Mouse (Mus musculus) brown adipose tissue, adult 24 weeks (tissue): Measurements from ENCODE around the gene Vps8. TPM values are rescaled to one million over a fixed set of nuclear protein-coding genes. Genes with fewer than 3 reads are reported as not detected.

Source experiments
- H3K27ac ChIP-seq: fragments of 200-500 bp; replicated peaks from 2 replicates; pipeline ENCODE4 v1.5.1; 2012; ENCODE audit warnings: low read depth, mild to moderate bottlenecking, low read length
- H3K4me1 ChIP-seq: fragments of 200-500 bp; 2 replicates; pipeline ENCODE4 v1.6.1; 2012; ENCODE audit warnings: low read length, mixed read lengths; ENCODE audit not compliant: control insufficient read depth, insufficient read depth, insufficient read length
- H3K4me3 ChIP-seq: fragments of 200-500 bp; 2 replicates; pipeline ENCODE4 v1.5.1; 2012; ENCODE audit warnings: low read depth, mild to moderate bottlenecking, low read length, moderate library complexity; ENCODE audit not compliant: insufficient read depth
- polyA plus RNA-seq: library from polyadenylated mRNA; stranded (reverse); fragments of >200 nt; gene quantifications from 2 replicates; pipeline ENCODE4 v1.2.4, GENCODE M21; 2012; ENCODE audit not compliant: missing spikeins, insufficient read depth, insufficient read length

Gene Vps8
- polyA plus RNA-seq, 1 experiment, result 17.8 TPM

DNA sequence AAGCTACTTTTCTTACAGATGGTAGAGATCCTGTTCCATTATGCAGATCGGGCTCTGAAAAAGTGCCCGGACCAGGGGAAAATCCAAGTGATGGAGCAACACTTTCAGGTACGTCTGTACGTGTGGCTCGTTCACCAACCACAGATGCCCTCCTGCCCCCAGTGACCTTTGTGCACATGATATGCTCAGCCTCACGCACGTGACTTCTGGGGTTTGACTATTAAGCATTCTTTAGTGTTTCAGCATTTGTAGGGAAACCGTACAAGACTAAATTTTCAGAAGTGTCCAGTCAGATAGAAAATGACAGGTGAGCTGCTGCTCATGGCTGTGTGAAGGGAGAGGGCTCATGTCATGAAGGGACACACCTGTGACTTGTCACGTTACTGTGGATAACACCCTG lies 55.5 kb downstream of the Vps8 start:
- H3K4me3 ChIP-seq, result no peak overlapping the region
- H3K4me1 ChIP-seq, result no peaks in the 10 kb centered on the region
- no peak overlapping the region for H3K27ac ChIP-seq

DNA sequence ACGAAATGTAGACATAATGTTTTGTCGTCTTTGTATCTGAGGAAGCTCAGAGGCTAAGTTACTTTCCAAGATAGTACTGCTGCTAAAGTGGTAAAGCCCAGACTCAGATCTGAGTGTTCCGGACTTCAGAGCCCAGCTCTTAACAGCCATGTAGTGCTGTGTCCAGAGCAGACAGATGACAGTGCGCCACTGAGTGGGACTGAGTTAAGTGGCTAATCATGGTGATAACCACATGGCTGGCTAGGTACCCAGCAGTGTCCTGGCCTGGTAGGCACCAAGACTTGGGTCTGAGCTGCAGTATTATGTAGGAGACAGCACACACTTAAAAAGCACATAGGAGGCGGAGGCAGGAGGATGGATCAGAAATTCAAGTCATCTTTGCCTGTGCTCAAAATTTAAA lies 60.9 kb downstream of the Vps8 start:
- H3K27ac ChIP-seq, result no peak overlapping the region
- H3K4me1 ChIP-seq, result no peaks in the 10 kb centered on the region
- no peak overlapping the region for H3K4me3 ChIP-seq

DNA sequence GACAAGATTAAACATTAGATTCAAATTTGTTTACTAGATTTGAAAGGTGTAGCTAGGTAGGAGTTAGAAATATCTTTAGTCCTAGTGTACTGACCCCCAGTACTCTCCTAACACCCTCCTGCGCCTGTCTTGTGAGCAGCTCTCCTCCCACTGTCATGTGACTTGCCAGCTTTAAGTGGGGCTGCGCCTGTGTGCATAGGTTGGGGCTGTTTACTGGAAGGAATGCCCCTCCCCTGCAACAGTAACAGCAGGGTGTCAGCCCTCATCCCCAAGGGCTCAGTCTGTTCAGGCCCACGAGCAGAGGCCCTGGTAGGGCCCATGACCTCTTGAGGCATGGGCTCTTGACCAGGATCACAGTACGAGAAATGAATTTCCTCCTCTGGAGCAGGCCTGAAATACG lies 62.8 kb downstream of the Vps8 start:
- no peak overlapping the region for H3K27ac ChIP-seq
- H3K4me1 ChIP-seq, result no peaks in the 10 kb centered on the region
- no peak overlapping the region for H3K4me3 ChIP-seq

DNA sequence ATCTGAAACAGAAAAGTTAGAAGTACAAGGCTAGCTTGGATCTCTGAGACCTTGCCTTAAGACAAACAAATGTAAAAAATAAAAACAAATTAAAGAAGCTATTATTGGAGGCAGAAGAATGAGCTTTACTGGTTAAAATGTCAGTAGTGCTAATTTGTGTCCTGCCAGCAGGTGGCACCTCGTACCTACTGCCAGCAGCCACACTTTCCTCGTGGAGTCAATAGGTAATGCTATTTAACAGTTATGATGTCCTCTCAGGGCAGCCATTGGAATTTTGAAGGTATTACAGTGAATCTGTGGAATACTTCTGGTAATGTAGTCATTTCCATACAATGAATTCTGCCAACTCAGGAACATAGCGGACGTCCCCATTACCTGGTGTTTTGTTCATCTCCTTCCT lies 65.5 kb downstream of the Vps8 start:
- no peak overlapping the region for H3K4me3 ChIP-seq
- H3K4me1 ChIP-seq, result no peaks in the 10 kb centered on the region
- H3K27ac ChIP-seq, result no peak overlapping the region

DNA sequence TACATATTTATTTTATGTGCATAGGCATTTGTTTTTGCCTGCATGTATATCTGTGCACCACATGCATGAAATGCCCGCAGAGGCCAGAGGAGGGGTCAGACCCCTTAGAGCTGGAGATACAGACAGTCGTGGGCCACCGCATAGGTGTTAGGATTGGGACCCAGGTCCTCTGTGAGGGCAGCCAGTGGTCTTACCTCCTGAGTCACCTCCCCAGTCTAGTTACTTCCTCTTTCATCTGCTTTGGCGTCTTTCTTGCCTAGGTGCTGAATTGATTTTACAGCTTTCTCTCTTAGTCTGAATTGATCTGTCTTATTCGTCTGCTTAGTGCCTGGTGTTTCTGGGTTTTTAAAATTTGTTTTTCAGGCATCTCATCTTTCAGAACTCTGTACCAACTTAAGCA lies 69.4 kb downstream of the Vps8 start:
- no peaks in the 10 kb centered on the region for H3K4me1 ChIP-seq
- H3K27ac ChIP-seq, result no peak overlapping the region
- H3K4me3 ChIP-seq, result no peak overlapping the region

DNA sequence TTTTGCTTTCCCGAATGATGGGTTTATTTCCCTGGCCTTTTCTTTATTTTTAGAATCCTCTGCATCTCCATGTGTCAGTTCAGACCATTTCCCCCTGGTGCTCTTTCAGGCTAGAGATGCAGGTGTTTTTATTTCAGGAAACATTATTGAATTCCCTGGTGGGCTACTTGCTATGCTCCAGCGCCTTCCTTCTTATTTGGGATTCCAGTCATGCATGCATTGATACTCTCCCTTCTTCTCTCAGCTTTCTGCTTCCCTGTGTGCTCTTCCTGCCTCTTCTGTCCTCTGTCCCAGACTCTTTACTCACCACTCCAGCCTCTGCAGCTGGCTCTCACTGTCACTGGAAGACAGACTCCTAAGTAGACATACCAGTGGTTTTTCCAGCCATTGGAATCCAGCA lies 70.0 kb downstream of the Vps8 start:
- Histone ChIP-seq H3K27ac (no peak overlapping the region), H3K4me3 (no peak overlapping the region), H3K4me1 (no peaks in the 10 kb centered on the region)

DNA sequence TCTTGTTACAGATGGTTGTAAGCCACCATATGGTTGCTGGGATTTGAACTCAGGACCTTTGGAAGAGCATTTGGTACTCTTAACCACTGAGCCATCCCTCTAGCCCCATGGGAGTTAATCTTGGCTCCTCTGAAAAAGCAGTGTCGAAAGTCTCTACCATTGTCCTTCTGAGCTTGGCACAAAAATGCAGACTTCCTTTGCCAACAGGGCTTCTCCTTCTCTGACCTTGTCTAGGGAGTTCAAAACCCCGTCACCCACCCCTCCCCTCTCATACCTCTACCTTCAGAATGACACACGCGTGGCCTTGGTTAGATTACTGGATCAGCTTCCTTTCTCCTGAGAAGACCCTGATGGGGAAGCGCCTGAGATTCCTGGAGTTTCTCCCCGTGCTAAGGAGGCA lies 71.8 kb downstream of the Vps8 start:
- no peaks in the 10 kb centered on the region for H3K4me1 ChIP-seq
- no peak overlapping the region for H3K4me3 ChIP-seq
- H3K27ac ChIP-seq, result no peak overlapping the region

DNA sequence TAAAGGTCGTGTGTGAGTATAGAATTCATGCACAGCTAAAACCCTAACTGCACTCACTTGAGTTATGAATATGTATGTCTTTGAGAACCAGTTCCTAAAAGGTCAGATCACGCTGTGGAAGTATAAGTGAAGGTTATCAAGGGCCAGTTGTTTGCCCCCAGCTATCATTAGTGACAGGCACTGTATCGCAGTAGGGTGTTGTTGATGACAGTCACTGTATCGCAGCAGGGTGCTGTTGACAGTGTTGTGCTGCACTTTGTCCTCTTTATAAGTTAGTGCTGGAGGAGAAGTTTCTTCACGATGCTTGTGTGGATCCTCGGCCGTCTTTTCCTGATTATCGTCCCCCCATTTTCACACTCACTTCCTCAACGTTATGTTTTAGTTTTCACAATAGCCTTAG lies 73.9 kb downstream of the Vps8 start:
- no peak overlapping the region for H3K27ac ChIP-seq
- H3K4me3 ChIP-seq, result no peak overlapping the region
- H3K4me1 ChIP-seq, result no peaks in the 10 kb centered on the region

DNA sequence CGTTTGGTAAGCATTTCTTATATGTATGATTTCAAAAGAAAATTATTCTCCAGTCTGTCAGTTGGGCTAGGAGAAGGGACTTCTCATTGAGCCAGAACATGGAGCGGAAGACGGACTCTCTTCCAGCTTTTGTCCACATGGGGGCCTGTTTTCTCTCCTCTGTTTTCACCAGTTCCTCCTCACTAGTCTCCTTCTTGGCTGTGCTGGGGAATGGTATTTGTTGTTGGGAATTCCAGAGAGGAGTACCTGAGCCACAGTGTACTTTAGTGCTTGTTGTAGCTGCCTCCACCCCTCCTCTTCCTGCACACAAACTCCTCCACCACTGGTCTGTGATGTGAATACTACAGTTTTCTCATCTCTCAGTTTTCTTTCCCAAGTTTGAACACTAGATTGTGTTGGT lies 74.7 kb downstream of the Vps8 start:
- Histone ChIP-seq H3K27ac (no peak overlapping the region), H3K4me3 (no peak overlapping the region), H3K4me1 (no peaks in the 10 kb centered on the region)

DNA sequence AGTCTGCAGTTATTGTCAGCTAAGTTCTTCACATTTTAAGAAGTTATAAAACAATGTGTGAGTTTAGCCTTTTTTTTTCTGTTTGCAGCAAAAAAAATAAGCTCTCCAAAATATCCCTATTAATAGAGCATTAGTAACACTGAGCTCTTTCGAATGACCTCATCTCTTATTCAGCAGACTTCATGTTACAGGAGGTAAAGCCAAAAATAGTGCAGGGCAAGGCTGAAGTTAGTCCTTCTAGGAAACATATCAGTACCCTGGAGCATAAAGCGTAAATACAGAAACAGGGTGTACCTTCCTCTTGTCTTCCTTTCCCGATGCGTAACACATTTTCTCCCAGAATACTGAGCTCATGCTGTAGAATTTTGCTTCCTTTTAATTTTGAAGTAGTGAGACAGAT lies 76.1 kb downstream of the Vps8 start:
- Histone ChIP-seq H3K4me1 (no peaks in the 10 kb centered on the region), H3K4me3 (no peak overlapping the region), H3K27ac (no peak overlapping the region)

DNA sequence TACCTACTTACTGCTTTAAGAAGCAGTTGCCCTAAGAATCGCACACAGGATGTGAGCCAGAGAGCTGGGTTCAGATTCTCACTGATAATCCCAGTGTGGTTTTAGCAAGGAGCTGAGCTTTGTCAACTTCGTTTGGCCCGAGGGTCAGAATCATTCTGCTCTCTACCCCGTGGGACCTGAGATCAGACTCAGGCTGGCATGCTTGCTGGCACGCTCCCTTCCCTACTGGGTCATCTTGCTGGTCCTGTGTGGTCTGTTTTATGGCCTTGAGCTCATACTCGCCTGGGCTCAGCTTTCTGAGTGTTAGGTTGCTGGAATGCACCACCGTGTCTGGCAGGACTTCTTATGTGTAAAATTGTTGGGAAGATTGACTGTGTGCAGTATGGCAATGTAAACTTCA lies 76.7 kb downstream of the Vps8 start:
- no peak overlapping the region for H3K4me3 ChIP-seq
- H3K4me1 ChIP-seq, result no peaks in the 10 kb centered on the region
- H3K27ac ChIP-seq, result no peak overlapping the region

DNA sequence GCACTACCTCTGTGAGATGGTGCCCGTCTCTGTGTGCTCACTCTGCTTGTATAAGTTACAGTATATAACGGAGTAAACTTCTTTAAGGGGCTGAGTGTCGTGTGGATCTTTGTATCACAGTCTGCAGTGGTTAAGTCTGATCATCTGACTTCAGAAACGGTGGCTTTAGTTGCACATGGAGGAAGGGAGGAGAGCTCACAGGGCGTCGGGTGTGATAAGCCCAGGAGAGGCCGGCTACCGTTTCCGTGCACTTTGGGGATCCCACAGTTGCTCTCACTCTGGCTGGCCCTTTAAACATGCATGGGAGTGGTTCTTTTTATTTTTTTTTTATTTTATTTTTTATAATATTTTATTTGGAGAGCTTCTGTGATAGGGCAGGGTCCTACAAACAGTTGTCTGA lies 95.9 kb downstream of the Vps8 start:
- Histone ChIP-seq H3K4me3 (no peak overlapping the region), H3K27ac (no peak overlapping the region), H3K4me1 (no peaks in the 10 kb centered on the region)

DNA sequence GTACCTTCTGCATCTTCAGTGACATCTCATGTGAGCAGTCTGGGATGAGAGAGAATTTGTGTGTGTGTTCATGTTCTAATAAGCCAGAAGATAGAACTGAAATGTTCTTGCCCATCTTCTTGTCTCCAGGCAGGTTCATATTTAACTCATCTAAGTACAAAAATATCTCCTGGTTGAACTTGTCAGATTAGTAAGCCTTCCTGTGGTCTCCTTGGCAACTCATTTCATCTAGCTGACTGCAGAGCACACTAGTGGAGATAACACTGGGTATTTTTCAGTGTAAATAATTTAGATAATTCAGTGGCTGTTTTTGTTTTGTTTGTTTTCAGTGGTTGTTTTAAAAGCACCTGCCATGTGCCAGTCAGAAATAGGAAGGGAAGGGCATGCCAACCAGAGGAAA lies 96.9 kb downstream of the Vps8 start:
- Histone ChIP-seq H3K27ac (no peak overlapping the region), H3K4me1 (no peaks in the 10 kb centered on the region), H3K4me3 (no peak overlapping the region)

DNA sequence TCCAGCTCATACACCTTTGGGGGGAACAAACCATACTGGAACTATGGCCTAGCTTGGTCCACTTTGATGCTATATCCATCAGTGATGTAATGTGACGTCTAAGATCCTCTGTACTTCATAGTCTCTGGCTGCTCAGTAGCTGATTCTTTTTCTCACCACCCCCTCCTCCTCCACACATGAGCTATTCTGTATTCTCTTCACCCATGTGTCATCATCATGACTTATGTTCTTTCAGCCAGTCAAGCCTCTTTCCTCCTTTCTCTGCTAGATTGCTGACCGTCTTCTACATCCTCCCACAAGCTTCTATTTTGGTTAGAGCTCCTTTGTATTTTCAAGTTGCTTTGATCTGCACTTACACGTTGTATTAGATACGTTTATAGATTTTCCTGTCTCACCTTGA lies 100.8 kb downstream of the Vps8 start:
- H3K4me3 ChIP-seq, result no peak overlapping the region
- H3K27ac ChIP-seq, result no peak overlapping the region
- H3K4me1 ChIP-seq, result no peaks in the 10 kb centered on the region

DNA sequence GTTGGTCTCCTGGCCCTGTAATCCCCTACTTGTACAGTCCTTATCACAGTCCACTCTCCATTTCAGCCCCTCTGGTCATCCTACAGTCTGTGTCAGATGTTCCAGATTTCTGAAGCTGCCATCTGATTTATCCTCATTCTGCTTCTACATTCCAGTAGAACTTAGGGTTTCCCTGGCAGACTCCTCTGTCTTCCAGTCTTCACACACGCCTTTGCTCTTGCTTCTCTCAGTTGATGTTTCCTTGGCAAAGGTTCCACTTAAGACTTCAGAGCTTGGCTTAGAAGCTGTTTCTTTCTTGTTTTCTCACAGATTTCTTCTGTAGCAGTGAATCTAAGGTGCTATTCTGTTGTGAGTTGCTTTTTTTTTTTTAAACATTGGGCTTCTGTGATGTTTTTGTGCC lies 102.5 kb downstream of the Vps8 start:
- H3K4me1 ChIP-seq, result no peaks in the 10 kb centered on the region
- H3K4me3 ChIP-seq, result no peak overlapping the region
- H3K27ac ChIP-seq, result no peak overlapping the region

DNA sequence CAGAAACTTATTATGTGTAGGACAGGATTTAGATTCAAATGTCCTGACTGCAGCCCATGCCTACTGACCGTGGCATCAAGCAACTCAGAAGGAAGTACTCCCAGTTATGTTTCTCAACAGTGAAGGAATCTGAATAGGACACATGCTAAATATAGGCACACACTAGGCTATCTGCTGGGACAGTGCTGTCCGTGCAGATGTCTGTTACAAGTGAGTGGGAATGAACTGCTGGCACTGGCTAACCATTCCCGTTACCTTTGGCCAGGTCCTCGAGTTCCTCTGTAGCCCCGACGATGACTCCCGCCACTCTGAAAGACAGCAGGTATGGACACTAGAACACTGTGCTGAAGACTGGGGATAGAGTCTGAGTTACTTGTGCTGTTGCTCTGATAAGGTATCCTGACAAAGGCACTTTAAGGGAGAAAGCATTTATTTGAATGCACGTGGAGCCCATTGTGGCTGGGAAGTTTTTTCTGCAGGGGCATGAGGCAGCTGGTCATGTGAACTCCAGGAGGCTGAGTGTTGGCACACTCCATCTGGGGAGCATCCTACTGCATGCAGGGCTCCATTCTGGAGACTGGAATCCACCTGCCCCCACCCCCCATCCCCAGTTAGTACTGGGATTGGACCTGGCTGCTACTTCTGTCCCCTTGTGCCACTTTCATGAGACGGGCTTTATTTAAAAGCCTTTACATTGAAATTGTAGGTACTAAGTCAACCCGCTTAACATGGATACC lies 104.5 kb downstream of the Vps8 start:
- Histone ChIP-seq H3K4me1 (no peaks in the 10 kb centered on the region), H3K27ac (no peak overlapping the region), H3K4me3 (no peak overlapping the region)

DNA sequence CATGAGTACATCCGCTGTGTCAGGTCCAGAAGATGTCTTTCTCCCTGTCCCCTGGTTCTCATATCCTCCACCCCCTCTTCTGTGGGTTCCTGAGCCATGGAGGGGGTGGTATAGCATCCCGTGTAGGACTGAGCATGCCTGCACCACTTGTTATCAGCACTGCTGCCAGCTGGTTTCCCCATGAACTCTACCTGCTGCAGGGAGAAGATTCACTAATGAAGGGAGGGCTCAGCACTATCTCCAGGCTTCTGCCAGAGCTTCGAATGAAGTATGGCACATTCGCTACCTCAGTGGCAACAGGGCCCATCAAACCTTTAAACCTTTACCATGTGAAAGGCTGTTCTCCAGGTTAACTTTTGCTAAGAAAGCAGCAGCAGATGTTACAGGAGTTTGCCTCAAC lies 110.6 kb downstream of the Vps8 start:
- H3K4me1 ChIP-seq, result no peaks in the 10 kb centered on the region
- H3K27ac ChIP-seq, result no peak overlapping the region
- no peak overlapping the region for H3K4me3 ChIP-seq
